Mouse (Mus musculus) lung, embryonic 15.5 days (tissue): ENCODE data around the gene Ly6c2. TPM values are rescaled to one million over a fixed set of nuclear protein-coding genes. Genes with fewer than 3 reads are reported as not detected.
"Not testable (repeated sequence)": the region's sequence is repeated elsewhere in the genome, so short reads cannot be mapped to it uniquely, and the experiment has no call there.

Experiments used
- ATAC-seq: fragments of 200-750 bp; cut with Nextera tagmentation; 2 replicates; pipeline ENCODE4 v1.8.0; 2017; ENCODE audit warnings: moderate number of reproducible peaks, borderline replicate concordance; ENCODE audit not compliant: low FRiP score, low TSS enrichment; ENCODE audit errors: extremely low read depth
- H3K27ac ChIP-seq: fragments of 300-500 bp; sonication (generic); 2 replicates; pipeline ENCODE4 v1.5.1; 2015; ENCODE audit warnings: moderate library complexity, mild to moderate bottlenecking, inconsistent platforms
- H3K27me3 ChIP-seq: fragments of 300-500 bp; sonication (generic); 2 replicates; pipeline ENCODE4 v1.6.1; 2015; ENCODE audit warnings: inconsistent platforms
- H3K36me3 ChIP-seq: fragments of 300-500 bp; sonication (generic); 2 replicates; pipeline ENCODE4 v1.6.1; 2015; ENCODE audit warnings: inconsistent platforms
- H3K4me1 ChIP-seq: fragments of 300-500 bp; sonication (generic); 2 replicates; pipeline ENCODE4 v1.6.1; 2015; ENCODE audit warnings: inconsistent platforms
- H3K4me2 ChIP-seq: fragments of 300-500 bp; sonication (generic); 2 replicates; pipeline ENCODE4 v1.6.1; 2015; ENCODE audit warnings: inconsistent platforms, mild to moderate bottlenecking, moderate library complexity
- H3K4me3 ChIP-seq: fragments of 300-500 bp; sonication (generic); 2 replicates; pipeline ENCODE4 v1.5.1; 2015; ENCODE audit warnings: mild to moderate bottlenecking, inconsistent platforms
- H3K9ac ChIP-seq: fragments of 300-500 bp; sonication (generic); 2 replicates; pipeline ENCODE4 v1.6.1; 2015; ENCODE audit warnings: inconsistent platforms
- H3K9me3 ChIP-seq: fragments of 300-500 bp; sonication (generic); 2 replicates; pipeline ENCODE4 v1.6.1; 2016; ENCODE audit warnings: inconsistent platforms
- WGBS: fragments of 180-500 bp; shearing (Covaris S2); methylation state at CpG from one replicate; pipeline ENCODE4 v1.1.7; 2015; 5-methylcytosine and 5-hydroxymethylcytosine counted together
- polyA plus RNA-seq: library from polyadenylated mRNA; unstranded; fragments of >200 nt; fragmentation: Nextera tagmentation; extraction: Ambion mirVana; gene quantifications from 2 replicates; pipeline ENCODE4 v1.2.1, GENCODE M21; 2015

The Ly6c2 gene
- polyA plus RNA-seq, 1 experiment from 2014 or later, result 3.8 TPM

GRCm38 (mm10) chr15:75116525-75116924 lies 4.8 kb upstream of the Ly6c2 start:
- H3K27ac ChIP-seq, result no peak overlapping the region
- H3K36me3 ChIP-seq, result no peaks in the 10 kb centered on the region
- H3K4me1 ChIP-seq, result no peaks in the 10 kb centered on the region
- ATAC-seq, result no peak
- 85% methylated on average over 2 of the region's 2 CpGs for WGBS
- H3K4me3 ChIP-seq, result no peak overlapping the region
- H3K9ac ChIP-seq, result no peak overlapping the region
- H3K4me2 ChIP-seq, result no peak overlapping the region
- no peaks in the 10 kb centered on the region for H3K9me3 ChIP-seq
- H3K27me3 ChIP-seq, result no peaks in the 10 kb centered on the region

GRCm38 (mm10) chr15:75110424-75110823 lies 1.3 kb downstream of the Ly6c2 start:
- 38% methylated on average over 2 of the region's 5 CpGs for WGBS
- H3K36me3 ChIP-seq, H3K9ac ChIP-seq, H3K4me2 ChIP-seq, ATAC-seq, H3K4me3 ChIP-seq, H3K4me1 ChIP-seq, H3K27ac ChIP-seq, H3K9me3 ChIP-seq, H3K27me3 ChIP-seq: not testable (repeated sequence)

GRCm38 (mm10) chr15:75099261-75099660 lies 12.5 kb downstream of the Ly6c2 start:
- Histone ChIP-seq H3K4me3 (no peak overlapping the region), H3K9ac (no peak overlapping the region), H3K4me1 (no peaks in the 10 kb centered on the region), H3K9me3 (no peaks in the 10 kb centered on the region), H3K27ac (no peak overlapping the region), H3K27me3 (no peaks in the 10 kb centered on the region), H3K36me3 (no peaks in the 10 kb centered on the region), H3K4me2 (no peak overlapping the region)
- WGBS, result 70% methylated on average over 10 of the region's 10 CpGs
- no peak for ATAC-seq

GRCm38 (mm10) chr15:75088041-75088440 lies 23.7 kb downstream of the Ly6c2 start:
- not testable (repeated sequence) for H3K9me3 ChIP-seq, H3K36me3 ChIP-seq, H3K4me3 ChIP-seq, H3K4me1 ChIP-seq, H3K9ac ChIP-seq, H3K27me3 ChIP-seq, H3K4me2 ChIP-seq, ATAC-seq, H3K27ac ChIP-seq
- WGBS, result 6% methylated on average over 2 of the region's 2 CpGs

- no peak for ATAC-seq
- no peak overlapping the region for H3K27ac ChIP-seq
- no peaks in the 10 kb centered on the region for H3K27me3 ChIP-seq
- no peaks in the 10 kb centered on the region for H3K9me3 ChIP-seq
- H3K4me2 ChIP-seq, result no peak overlapping the region
- no peak overlapping the region for H3K4me3 ChIP-seq
- no peaks in the 10 kb centered on the region for H3K36me3 ChIP-seq
- H3K4me1 ChIP-seq, result no peaks in the 10 kb centered on the region
- H3K9ac ChIP-seq, result no peak overlapping the region
- 83% methylated on average over 4 of the region's 4 CpGs for WGBS
These were observed 41.8 kb downstream of the Ly6c2 start for GRCm38 (mm10) chr15:75069965-75070364.

GRCm38 (mm10) chr15:75062030-75062574 lies 49.7 kb downstream of the Ly6c2 start:
- H3K4me1 ChIP-seq, H3K9ac ChIP-seq, ATAC-seq, H3K27me3 ChIP-seq, H3K36me3 ChIP-seq, H3K9me3 ChIP-seq, H3K27ac ChIP-seq, H3K4me3 ChIP-seq, H3K4me2 ChIP-seq: not testable (repeated sequence)
- WGBS, result 25% methylated on average over 6 of the region's 6 CpGs

GRCm38 (mm10) chr15:75060505-75060904 lies 51.3 kb downstream of the Ly6c2 start:
- no peaks in the 10 kb centered on the region for H3K9me3 ChIP-seq
- H3K4me3 ChIP-seq, result no peak overlapping the region
- H3K4me1 ChIP-seq, result no peaks in the 10 kb centered on the region
- no peak for ATAC-seq
- no peak overlapping the region for H3K9ac ChIP-seq
- no peaks in the 10 kb centered on the region for H3K27me3 ChIP-seq
- no peak overlapping the region for H3K27ac ChIP-seq
- H3K4me2 ChIP-seq, result no peak overlapping the region
- H3K36me3 ChIP-seq, result no peaks in the 10 kb centered on the region

Other genes with a start within 250 kb of the Ly6c2 start
- 0.22 TPM in 1 of 2 replicates, not detected in the other for gene 2010109I03Rik, start 214.9 kb downstream of the Ly6c2 start, polyA plus RNA-seq
- gene Ly6i, start 128.5 kb downstream of the Ly6c2 start, polyA plus RNA-seq, result 0.16 TPM in 1 of 2 replicates, not detected in the other
- gene Ly6a, start 113.9 kb downstream of the Ly6c2 start, polyA plus RNA-seq, result 8.4 and 13.1 TPM in 2 replicates
- 17.0 and 18.6 TPM in 2 replicates for gene Ly6c1, start 63.1 kb downstream of the Ly6c2 start, polyA plus RNA-seq
- 0.29 TPM in 1 of 2 replicates, not detected in the other for gene Ly6g, start 43.3 kb upstream of the Ly6c2 start, polyA plus RNA-seq
- gene BC025446, start 104.4 kb upstream of the Ly6c2 start, polyA plus RNA-seq, result 0.16 TPM in 1 of 2 replicates, not detected in the other
- gene Ly6f, start 156.5 kb upstream of the Ly6c2 start, polyA plus RNA-seq, result not detected in 2 replicates